Mouse (Mus musculus): ENCODE results near the gene Hist1h4m. TPM values are rescaled to one million over a fixed set of nuclear protein-coding genes. Genes with fewer than 3 reads are reported as not detected.
"Not testable (repeated sequence)": the region's sequence is repeated elsewhere in the genome, so short reads cannot be mapped to it uniquely, and the experiment has no call there.

The Hist1h4m gene
- polyA plus RNA-seq, 1 experiment from 2014 or later = not detected

- 0 out of 2 replicates have a peak, but pooled peaks cover 2% of the 10 kb centered on the region for H3K27me3 ChIP-seq (replicated peaks; ENCODE audit: control insufficient read depth, insufficient read depth, low read length)
- peaks cover 30% of the 10 kb centered on the region for H3K4me1 ChIP-seq (ENCODE audit: control insufficient read depth, insufficient read depth, low read depth, low read length)
- H3K9me3 ChIP-seq (ENCODE audit: control insufficient read depth, low read length) = no peaks in the 10 kb centered on the region
- H3K4me3 ChIP-seq (ENCODE audit: low read length) = no peak overlapping the region
- WGBS = 18% methylated on average over 6 of the region's 6 CpGs
- H3K36me3 ChIP-seq (ENCODE audit: control insufficient read depth, insufficient read depth, low read length) = no peaks in the 10 kb centered on the region
- ATAC-seq = no peak
- no peak overlapping the region for H3K27ac ChIP-seq (ENCODE audit: low read depth, low read length)
- peak overlapping the region; percentile 56 for H3K4me2 ChIP-seq (ENCODE audit: low read length)
- H3K9ac ChIP-seq (ENCODE audit: low read depth, low read length) = no peak overlapping the region; the same call in 1 of the 2 replicates
Measured at GRCm38 (mm10) chr13:21784311-21784710, 27.2 kb upstream of the Hist1h4m start.

- H3K4me3 ChIP-seq (ENCODE audit: low read length) = peak overlapping the region; percentile 42
- no peaks in the 10 kb centered on the region for H3K36me3 ChIP-seq (ENCODE audit: control insufficient read depth, insufficient read depth, low read length)
- peaks cover 23% of the 10 kb centered on the region for H3K4me1 ChIP-seq (ENCODE audit: control insufficient read depth, insufficient read depth, low read depth, low read length)
- peak overlapping the region; percentile 51; the same call in 1 of the 2 replicates for H3K9ac ChIP-seq (ENCODE audit: low read depth, low read length)
- peak overlapping the region; percentile 67 for H3K4me2 ChIP-seq (ENCODE audit: low read length)
- H3K27me3 ChIP-seq (replicated peaks; ENCODE audit: control insufficient read depth, insufficient read depth, low read length) = no peaks in the 10 kb centered on the region
- 4% methylated on average over 8 of the region's 8 CpGs for WGBS
- peak overlapping the region; percentile 72; the same call in 1 of the 2 replicates for H3K27ac ChIP-seq (ENCODE audit: low read depth, low read length)
- no peak for ATAC-seq
- H3K9me3 ChIP-seq (ENCODE audit: control insufficient read depth, low read length) = no peaks in the 10 kb centered on the region
Measured at GRCm38 (mm10) chr13:21786189-21786898, 25.2 kb upstream of the Hist1h4m start.

GRCm38 (mm10) chr13:21786899-21787629 lies 24.5 kb upstream of the Hist1h4m start, which contains the start of the genes Hist1h2an and Hist1h2bp:
Gene Hist1h2an, minus strand, starts transcription at chr13:21787218.
Gene Hist1h2bp, plus strand, starts transcription at chr13:21787461.
- peak; percentile 97 for ATAC-seq
- under 1% methylated on average over 35 of the region's 63 CpGs for WGBS
- Histone ChIP-seq H3K4me3 (ENCODE audit: low read length) (peak within 1 kb of the TSS; percentile 42), H3K9ac (ENCODE audit: low read depth, low read length) (peak within 1 kb of the TSS; percentile 51; the same call in 1 of the 2 replicates), H3K4me1 (ENCODE audit: control insufficient read depth, insufficient read depth, low read depth, low read length) (peaks cover 23% of the 10 kb centered on the region), H3K4me2 (ENCODE audit: low read length) (peak within 1 kb of the TSS; percentile 67), H3K27ac (ENCODE audit: low read depth, low read length) (peak within 1 kb of the TSS; percentile 77)
- not testable (repeated sequence) for H3K27me3 ChIP-seq (replicated peaks; ENCODE audit: control insufficient read depth, insufficient read depth, low read length); H3K9me3 ChIP-seq (ENCODE audit: control insufficient read depth, low read length); H3K36me3 ChIP-seq (ENCODE audit: control insufficient read depth, insufficient read depth, low read length)

GRCm38 (mm10) chr13:21787760-21788593 lies 23.6 kb upstream of the Hist1h4m start:
- 16% methylated on average over 14 of the region's 21 CpGs for WGBS
- Histone ChIP-seq H3K9ac (ENCODE audit: low read depth, low read length) (no peak overlapping the region), H3K4me3 (ENCODE audit: low read length) (no peak overlapping the region; the same call in 1 of the 2 replicates), H3K27ac (ENCODE audit: low read depth, low read length) (no peak overlapping the region), H3K4me1 (ENCODE audit: control insufficient read depth, insufficient read depth, low read depth, low read length) (peaks cover 17% of the 10 kb centered on the region), H3K36me3 (ENCODE audit: control insufficient read depth, insufficient read depth, low read length) (no peaks in the 10 kb centered on the region), H3K9me3 (ENCODE audit: control insufficient read depth, low read length) (no peaks in the 10 kb centered on the region), H3K27me3 (replicated peaks; ENCODE audit: control insufficient read depth, insufficient read depth, low read length) (no peaks in the 10 kb centered on the region), H3K4me2 (ENCODE audit: low read length) (peak overlapping the region; percentile 63)
- ATAC-seq = peak; percentile 10

GRCm38 (mm10) chr13:21789925-21790324 lies 21.6 kb upstream of the Hist1h4m start:
- no peaks in the 10 kb centered on the region for H3K27me3 ChIP-seq (replicated peaks; ENCODE audit: control insufficient read depth, insufficient read depth, low read length)
- no peak for ATAC-seq
- no peak overlapping the region for H3K4me3 ChIP-seq (ENCODE audit: low read length)
- no peak overlapping the region for H3K4me2 ChIP-seq (ENCODE audit: low read length)
- H3K27ac ChIP-seq (ENCODE audit: low read depth, low read length) = no peak overlapping the region
- no peaks in the 10 kb centered on the region for H3K36me3 ChIP-seq (ENCODE audit: control insufficient read depth, insufficient read depth, low read length)
- H3K9me3 ChIP-seq (ENCODE audit: control insufficient read depth, low read length) = no peaks in the 10 kb centered on the region
- no peak overlapping the region for H3K9ac ChIP-seq (ENCODE audit: low read depth, low read length)
- H3K4me1 ChIP-seq (ENCODE audit: control insufficient read depth, insufficient read depth, low read depth, low read length) = peaks cover 10% of the 10 kb centered on the region
- 60% methylated on average over 6 of the region's 6 CpGs for WGBS

- Histone ChIP-seq H3K4me2 (ENCODE audit: low read length) (peak overlapping the region; percentile 50), H3K9me3 (ENCODE audit: control insufficient read depth, low read length) (no peaks in the 10 kb centered on the region), H3K36me3 (ENCODE audit: control insufficient read depth, insufficient read depth, low read length) (no peaks in the 10 kb centered on the region), H3K9ac (ENCODE audit: low read depth, low read length) (0 out of 2 replicates have a peak overlapping the region, but pooled peaks have one; percentile 28), H3K27me3 (replicated peaks; ENCODE audit: control insufficient read depth, insufficient read depth, low read length) (no peaks in the 10 kb centered on the region), H3K27ac (ENCODE audit: low read depth, low read length) (no peak overlapping the region), H3K4me3 (ENCODE audit: low read length) (peak overlapping the region; percentile 19; the same call in 1 of the 2 replicates), H3K4me1 (ENCODE audit: control insufficient read depth, insufficient read depth, low read depth, low read length) (peaks cover 10% of the 10 kb centered on the region)
- 5% methylated on average over 17 of the region's 18 CpGs for WGBS
- no peak for ATAC-seq
Measured at GRCm38 (mm10) chr13:21790601-21791283, 20.8 kb upstream of the Hist1h4m start.

- H3K9ac ChIP-seq (ENCODE audit: low read depth, low read length) = no peak overlapping the region
- no peak overlapping the region for H3K4me2 ChIP-seq (ENCODE audit: low read length)
- no peaks in the 10 kb centered on the region for H3K9me3 ChIP-seq (ENCODE audit: control insufficient read depth, low read length)
- no peak overlapping the region for H3K27ac ChIP-seq (ENCODE audit: low read depth, low read length)
- H3K4me3 ChIP-seq (ENCODE audit: low read length) = no peak overlapping the region
- no peaks in the 10 kb centered on the region for H3K36me3 ChIP-seq (ENCODE audit: control insufficient read depth, insufficient read depth, low read length)
- ATAC-seq = no peak
- 91% methylated on average over 7 of the region's 7 CpGs for WGBS
- no peaks in the 10 kb centered on the region for H3K27me3 ChIP-seq (replicated peaks; ENCODE audit: control insufficient read depth, insufficient read depth, low read length)
- peaks cover 4% of the 10 kb centered on the region for H3K4me1 ChIP-seq (ENCODE audit: control insufficient read depth, insufficient read depth, low read depth, low read length)
Measured at GRCm38 (mm10) chr13:21795584-21795983, 16.0 kb upstream of the Hist1h4m start.

- ATAC-seq; H3K27ac ChIP-seq (ENCODE audit: low read depth, low read length): not testable (repeated sequence)
Measured at GRCm38 (mm10) chr13:21797163-21797562, 14.4 kb upstream of the Hist1h4m start.

More at GRCm38 (mm10) chr13:21797163-21797562, 14.4 kb upstream of the Hist1h4m start:
- not testable (repeated sequence) for H3K4me1 ChIP-seq (ENCODE audit: control insufficient read depth, insufficient read depth, low read depth, low read length); H3K9me3 ChIP-seq (ENCODE audit: control insufficient read depth, low read length); H3K27me3 ChIP-seq (replicated peaks; ENCODE audit: control insufficient read depth, insufficient read depth, low read length); H3K4me3 ChIP-seq (ENCODE audit: low read length); H3K9ac ChIP-seq (ENCODE audit: low read depth, low read length); H3K36me3 ChIP-seq (ENCODE audit: control insufficient read depth, insufficient read depth, low read length); H3K4me2 ChIP-seq (ENCODE audit: low read length)

All from hindbrain, embryonic 16.5 days (tissue).